Mouse (Mus musculus) gastrocnemius, postnatal 25 days (tissue): ENCODE data around the gene Agtpbp1. TPM values are rescaled to one million over a fixed set of nuclear protein-coding genes. Genes with fewer than 3 reads are reported as not detected.

Experiments used
- DNase-seq: peaks from one replicate; pipeline ENCODE4 v3.0.0; 2022
- total RNA-seq, 2 experiments: library from RNA; stranded (reverse); gene quantifications; 1 replicate in 1 of 2; 2 replicates in 1 of 2; pipeline ENCODE4 v1.2.3; 2021

Gene Agtpbp1
- total RNA-seq, 2 experiments from 2014 or later, result 50.6 to 53.5 TPM

GRCm38 (mm10) chr13:59531203-59531602, 53.8 kb downstream of the Agtpbp1 start:
- DNase-seq, result no peak

- no peak for DNase-seq
Measured at GRCm38 (mm10) chr13:59530491-59530890, 54.5 kb downstream of the Agtpbp1 start.

DNA sequence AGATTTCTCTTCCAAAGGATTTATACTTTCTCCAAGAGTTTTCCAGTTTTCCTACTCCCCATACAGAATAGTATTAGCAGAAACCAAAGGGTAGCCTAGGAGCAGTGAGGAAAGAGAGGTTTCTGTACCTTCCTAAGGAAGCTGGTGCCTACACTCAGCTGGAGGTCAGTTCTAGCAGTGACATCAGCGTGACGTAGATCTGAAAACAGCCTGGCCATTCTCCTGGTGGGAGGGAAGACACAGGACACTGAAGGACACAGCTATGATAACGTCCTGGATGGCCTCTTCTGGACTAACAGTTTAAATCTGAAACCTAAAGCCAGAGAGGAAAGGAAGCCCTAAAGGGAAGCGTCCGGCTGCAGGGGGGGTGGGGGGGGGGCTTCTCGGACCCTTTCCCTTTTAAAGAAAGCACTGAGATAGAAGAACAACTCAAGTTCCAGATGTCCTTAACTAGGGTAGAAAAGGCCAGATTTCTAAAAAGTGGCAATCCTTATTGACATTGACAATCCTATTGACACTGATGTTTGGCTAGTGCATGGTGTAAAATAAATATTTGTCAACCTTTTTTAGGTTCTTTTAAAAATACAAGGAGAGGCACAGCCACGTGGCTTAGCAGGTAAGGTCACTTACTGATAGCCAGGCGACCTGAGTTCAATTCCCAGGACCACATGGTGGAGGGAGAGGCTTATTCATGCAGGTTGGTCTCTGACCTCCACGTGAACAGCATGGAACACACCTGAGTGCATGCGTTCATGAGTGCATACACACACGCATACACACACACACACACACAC, 63.6 kb downstream of the Agtpbp1 start:
- DNase-seq, result no peak

DNA sequence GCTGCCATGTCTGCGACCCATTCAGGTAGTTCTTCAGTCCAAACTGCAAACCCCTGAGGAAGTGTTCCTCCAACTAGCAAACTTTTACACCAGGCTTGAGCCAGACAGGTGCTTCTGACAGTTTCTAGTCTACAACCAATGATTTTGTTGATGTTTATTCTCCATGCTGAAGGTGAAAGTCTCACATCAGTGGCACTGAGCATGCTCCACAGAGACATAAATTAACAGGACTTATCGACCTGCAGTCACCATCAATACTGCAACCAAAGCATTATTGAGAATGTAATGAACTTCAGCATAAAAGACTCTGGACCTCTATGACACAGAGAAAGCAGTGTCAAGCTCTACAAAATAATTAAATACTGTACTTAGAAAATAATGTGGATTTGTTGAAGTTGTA, 64.2 kb downstream of the Agtpbp1 start:
- no peak for DNase-seq

GRCm38 (mm10) chr13:59519479-59519878, 65.5 kb downstream of the Agtpbp1 start:
- no peak for DNase-seq

GRCm38 (mm10) chr13:59518016-59518415, 67.0 kb downstream of the Agtpbp1 start:
- DNase-seq, result no peak

DNA sequence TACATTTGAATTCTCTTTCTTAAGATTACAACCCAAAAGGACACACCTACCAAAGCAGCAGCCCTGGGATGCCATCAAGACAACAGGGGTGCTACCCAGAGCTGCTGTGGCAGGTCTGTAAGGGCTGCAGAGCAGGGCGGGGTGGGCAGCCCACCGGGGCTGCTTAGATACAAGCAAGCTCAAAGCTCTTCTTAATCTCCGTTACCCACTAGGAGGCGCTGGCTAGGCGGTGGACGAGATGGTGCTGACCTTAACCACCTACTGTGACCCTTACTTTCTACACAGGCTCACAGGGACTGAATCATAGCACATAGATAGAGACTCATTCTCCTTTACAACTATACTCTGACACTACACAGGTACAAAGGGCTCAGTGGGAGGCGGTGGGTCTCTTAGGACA, 70.0 kb downstream of the Agtpbp1 start:
- no peak for DNase-seq

- DNase-seq, result no peak
Measured at GRCm38 (mm10) chr13:59509644-59510366, 75.2 kb downstream of the Agtpbp1 start.

DNA sequence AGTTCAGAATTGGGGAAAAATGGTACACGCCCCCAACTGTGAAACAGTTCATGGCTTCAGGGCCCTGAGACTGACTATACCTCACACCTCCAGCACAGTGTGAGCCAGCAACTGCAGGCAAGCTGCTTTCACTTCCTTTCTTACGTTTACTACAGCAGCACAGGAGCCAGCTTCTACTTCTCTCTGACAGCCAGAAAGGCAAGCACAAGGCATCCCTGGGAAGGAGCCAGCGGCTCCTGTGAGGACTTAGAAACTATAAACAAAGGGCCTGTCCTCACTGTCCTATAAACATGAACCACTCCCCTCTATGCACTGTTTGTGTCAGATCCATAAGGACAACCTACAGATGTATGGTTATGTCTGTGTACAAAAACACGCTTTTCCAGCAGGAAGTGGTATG, 76.4 kb downstream of the Agtpbp1 start:
- DNase-seq, result no peak

GRCm38 (mm10) chr13:59506450-59506849, 78.6 kb downstream of the Agtpbp1 start:
- no peak for DNase-seq

DNA sequence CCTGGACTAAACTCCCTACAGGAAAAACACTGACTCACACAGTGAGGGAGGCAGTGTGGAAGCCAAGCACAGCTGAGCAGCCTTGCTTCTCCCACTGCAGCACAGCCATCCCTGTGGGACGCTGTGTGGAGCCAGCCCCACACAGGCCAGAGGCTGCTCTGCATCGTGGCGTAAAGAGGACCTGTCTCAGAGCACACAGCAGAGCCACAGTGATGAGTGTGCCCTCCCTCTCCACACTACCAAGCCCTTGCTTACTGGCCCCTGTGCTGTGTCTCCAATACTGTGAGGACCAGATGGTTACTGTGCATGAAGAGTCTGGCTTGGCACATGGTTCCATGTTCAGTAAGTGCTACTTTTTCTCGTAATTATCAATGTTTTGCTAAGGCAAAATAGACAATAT, 79.2 kb downstream of the Agtpbp1 start:
- DNase-seq, result no peak

GRCm38 (mm10) chr13:59503581-59503980, 81.4 kb downstream of the Agtpbp1 start:
- no peak for DNase-seq

DNA sequence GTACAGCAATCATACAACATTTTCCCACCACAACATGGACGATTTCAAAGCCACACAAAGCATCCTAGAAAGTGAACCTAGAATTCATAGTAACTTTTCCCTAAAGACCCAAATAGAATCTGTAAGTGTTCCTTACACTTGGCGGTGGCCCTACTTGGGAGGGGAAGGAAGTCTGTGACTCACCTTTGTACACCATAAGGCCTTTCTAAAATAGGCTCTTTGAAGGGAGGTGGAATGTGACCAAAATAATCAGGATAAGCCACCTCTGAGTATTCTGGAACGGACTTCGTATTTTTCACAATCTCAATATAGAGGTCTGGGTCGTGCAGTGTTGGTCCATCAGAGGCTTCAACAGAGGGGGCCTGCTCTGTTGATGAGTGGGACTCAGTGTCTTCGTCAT, 85.2 kb downstream of the Agtpbp1 start:
- DNase-seq, result no peak

- DNase-seq, result no peak
Measured at GRCm38 (mm10) chr13:59499374-59499773, 85.7 kb downstream of the Agtpbp1 start.

- no peak for DNase-seq
Measured at GRCm38 (mm10) chr13:59498191-59498590, 86.8 kb downstream of the Agtpbp1 start.

DNA sequence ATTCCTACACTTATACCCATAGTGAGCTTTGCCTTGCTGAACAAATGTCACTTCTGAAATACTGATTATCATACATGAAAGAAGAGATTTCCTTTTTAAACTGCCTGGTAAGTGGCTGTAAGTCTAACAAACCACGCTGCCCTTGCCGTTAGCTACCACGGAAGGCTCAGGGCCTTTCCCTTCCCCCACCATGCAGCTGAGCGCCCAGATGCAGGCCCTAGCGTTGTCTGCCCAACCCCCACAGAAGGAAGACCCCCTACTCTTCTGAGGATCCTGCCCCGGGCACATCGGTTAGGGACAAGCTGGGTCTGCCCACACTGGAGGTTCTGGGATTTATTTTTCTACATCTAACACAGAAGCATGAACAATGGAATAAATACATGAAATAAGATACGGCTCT, 89.2 kb downstream of the Agtpbp1 start:
- DNase-seq, result no peak

DNA sequence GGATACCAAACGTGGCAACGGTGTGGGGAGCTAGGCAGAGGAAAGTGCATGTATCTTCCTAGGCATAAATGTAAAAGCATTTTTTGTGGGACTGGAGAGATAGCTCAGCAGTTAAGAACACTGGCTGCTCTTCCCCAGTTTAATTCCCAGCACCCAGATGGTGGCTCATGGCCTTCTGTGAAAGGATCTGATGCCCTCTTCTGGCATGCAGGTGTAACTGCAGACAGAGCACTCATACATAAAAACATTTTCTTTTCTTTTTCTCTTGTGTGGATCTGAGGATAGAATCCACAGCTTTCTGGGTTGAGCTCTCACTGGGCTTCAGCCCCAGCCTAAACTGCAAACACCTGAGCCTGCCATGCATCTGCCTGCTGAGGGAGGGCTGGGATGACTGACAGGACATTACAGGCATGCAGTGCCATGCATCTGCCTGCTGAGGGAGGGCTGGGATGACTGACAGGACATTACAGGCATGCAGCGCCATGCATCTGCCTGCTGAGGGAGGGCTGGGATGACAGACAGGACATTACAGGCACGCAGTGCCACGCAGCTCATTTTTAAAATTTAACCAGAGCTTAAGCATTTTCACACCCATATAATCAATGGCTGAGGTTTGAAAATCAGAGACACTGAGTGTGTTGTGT, 90.3 kb downstream of the Agtpbp1 start:
- DNase-seq, result no peak

- no peak for DNase-seq
Measured at GRCm38 (mm10) chr13:59490726-59491125, 94.3 kb downstream of the Agtpbp1 start.

DNA sequence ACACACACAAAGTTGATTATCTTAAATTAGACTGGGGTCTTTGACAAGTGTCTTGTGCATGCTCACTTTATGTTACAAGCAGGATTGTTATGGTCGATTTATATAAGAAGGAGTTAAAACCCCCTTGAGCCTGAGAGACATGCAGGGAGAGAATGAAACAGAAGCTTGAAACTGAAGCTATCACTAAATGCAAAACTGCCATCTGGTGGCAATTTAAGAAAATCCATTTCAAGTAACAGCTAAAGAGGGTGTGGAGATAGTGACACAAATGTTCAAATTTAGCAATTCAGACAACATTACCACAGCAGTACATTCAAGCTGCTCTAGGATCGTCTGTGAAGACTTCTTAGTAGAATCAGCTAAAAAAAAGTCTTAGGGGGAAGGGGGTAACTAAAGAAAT, 95.9 kb downstream of the Agtpbp1 start:
- DNase-seq, result no peak

- DNase-seq, result no peak
Measured at GRCm38 (mm10) chr13:59487287-59487686, 97.7 kb downstream of the Agtpbp1 start.

DNA sequence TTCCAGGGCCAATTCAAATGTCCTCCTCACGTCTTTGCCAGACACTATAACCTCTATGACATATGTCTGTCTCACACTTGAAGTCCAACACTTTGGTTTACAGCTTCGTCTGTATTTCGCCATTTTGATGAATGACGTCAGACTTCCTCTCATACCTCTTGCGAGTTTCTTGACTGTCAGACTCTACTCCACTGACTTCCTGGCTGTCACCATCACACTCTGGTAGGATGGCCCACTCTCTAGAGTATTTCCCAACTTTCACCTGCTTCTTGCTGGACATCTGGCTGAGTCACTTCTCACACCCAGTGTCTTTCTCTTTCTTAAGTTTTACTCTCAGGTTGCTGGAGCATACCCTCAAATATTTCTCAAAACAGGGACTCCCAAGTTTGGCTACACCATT, 98.8 kb downstream of the Agtpbp1 start:
- no peak for DNase-seq

GRCm38 (mm10) chr13:59485456-59485855, 99.6 kb downstream of the Agtpbp1 start:
- DNase-seq, result no peak

DNA sequence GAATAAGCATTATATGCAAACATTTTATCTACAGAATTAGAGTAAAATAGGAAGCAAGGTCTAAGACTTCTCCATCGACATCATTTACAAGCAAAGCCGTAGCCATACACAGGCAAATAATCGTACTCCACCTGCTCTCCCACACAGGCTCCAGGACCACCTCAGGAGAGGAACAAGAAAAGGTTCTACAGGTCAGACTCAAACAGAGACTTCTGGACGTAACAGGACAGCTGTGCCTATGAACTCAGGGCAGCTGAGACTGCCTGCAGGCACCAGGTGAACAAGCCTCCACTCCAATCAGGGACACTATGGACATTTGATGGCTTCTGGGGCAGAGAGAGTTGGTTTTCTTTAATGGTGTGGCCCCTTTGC, 103.6 kb downstream of the Agtpbp1 start:
- DNase-seq, result no peak
